Mouse (Mus musculus): Measurements from ENCODE around the gene Pbp2. TPM values are rescaled to one million over a fixed set of nuclear protein-coding genes. Genes with fewer than 3 reads are reported as not detected.

The Pbp2 gene
- polyA plus RNA-seq (2015; fragmentation: Nextera tagmentation; extraction: Ambion mirVana) = 0.22 and 0.36 TPM in 2 replicates

GRCm38 (mm10) chr6:135310305-135310704, at the start of gene Pbp2:
Pbp2 (minus strand) TSS chr6:135310405.
- no peak within 1 kb of the TSS for H3K4me2 ChIP-seq
- no peak for ATAC-seq (ENCODE audit: borderline replicate concordance, extremely low read depth, low FRiP score, low TSS enrichment)

GRCm38 (mm10) chr6:135354953-135355352, 44.7 kb upstream of the Pbp2 start:
- Histone ChIP-seq H3K36me3 (no peaks in the 10 kb centered on the region), H3K4me1 (peaks cover 22% of the 10 kb centered on the region), H3K9ac (no peak overlapping the region), H3K4me3 (no peak overlapping the region), H3K27me3 (no peaks in the 10 kb centered on the region), H3K9me3 (no peaks in the 10 kb centered on the region), H3K27ac (no peak overlapping the region), H3K4me2 (no peak overlapping the region)
- 88% methylated on average over 4 of the region's 4 CpGs for WGBS
- no peak for ATAC-seq (ENCODE audit: borderline replicate concordance, extremely low read depth, low FRiP score, low TSS enrichment)

More at GRCm38 (mm10) chr6:135310305-135310704, at the start of gene Pbp2:
- Histone ChIP-seq H3K9ac (no peak within 1 kb of the TSS), H3K27me3 (no peaks in the 10 kb centered on the region), H3K4me3 (no peak within 1 kb of the TSS), H3K4me1 (peaks cover 15% of the 10 kb centered on the region; the same call in 1 of the 2 replicates), H3K36me3 (no peaks in the 10 kb centered on the region), H3K27ac (no peak within 1 kb of the TSS), H3K9me3 (no peaks in the 10 kb centered on the region)
- 97% methylated on average over 9 of the region's 9 CpGs for WGBS

- 60% methylated on average over 4 of the region's 4 CpGs for WGBS
- peaks cover 22% of the 10 kb centered on the region for H3K4me1 ChIP-seq
- H3K27ac ChIP-seq = no peak overlapping the region
- no peaks in the 10 kb centered on the region for H3K9me3 ChIP-seq
- peak; percentile 27; the same call in 1 of the 2 replicates for ATAC-seq (ENCODE audit: borderline replicate concordance, extremely low read depth, low FRiP score, low TSS enrichment)
- H3K36me3 ChIP-seq = no peaks in the 10 kb centered on the region
- H3K4me3 ChIP-seq = no peak overlapping the region
- no peak overlapping the region for H3K4me2 ChIP-seq
- H3K9ac ChIP-seq = no peak overlapping the region
- no peaks in the 10 kb centered on the region for H3K27me3 ChIP-seq
Measured at GRCm38 (mm10) chr6:135352537-135352936, 42.3 kb upstream of the Pbp2 start.

- peaks cover 22% of the 10 kb centered on the region for H3K4me1 ChIP-seq
- H3K4me3 ChIP-seq = no peak overlapping the region
- no peaks in the 10 kb centered on the region for H3K36me3 ChIP-seq
- 49% methylated on average over 8 of the region's 8 CpGs for WGBS
- H3K27me3 ChIP-seq = no peaks in the 10 kb centered on the region
- ATAC-seq (ENCODE audit: borderline replicate concordance, extremely low read depth, low FRiP score, low TSS enrichment) = peak; percentile 69
- no peak overlapping the region for H3K4me2 ChIP-seq
- no peak overlapping the region for H3K9ac ChIP-seq
- peak overlapping the region; percentile 58 for H3K27ac ChIP-seq
- no peaks in the 10 kb centered on the region for H3K9me3 ChIP-seq
Measured at GRCm38 (mm10) chr6:135351638-135352302, 41.6 kb upstream of the Pbp2 start.

- no peaks in the 10 kb centered on the region for H3K27me3 ChIP-seq
- no peaks in the 10 kb centered on the region for H3K9me3 ChIP-seq
- H3K4me2 ChIP-seq = no peak overlapping the region
- H3K4me1 ChIP-seq = peaks cover 13% of the 10 kb centered on the region
- WGBS = 25% methylated on average over 4 of the region's 4 CpGs
- H3K36me3 ChIP-seq = no peaks in the 10 kb centered on the region
- H3K4me3 ChIP-seq = no peak overlapping the region
- no peak overlapping the region for H3K9ac ChIP-seq
- peak; percentile 64; the same call in 1 of the 2 replicates for ATAC-seq (ENCODE audit: borderline replicate concordance, extremely low read depth, low FRiP score, low TSS enrichment)
- peak overlapping the region; percentile 73 for H3K27ac ChIP-seq
Measured at GRCm38 (mm10) chr6:135341076-135341378, 30.8 kb upstream of the Pbp2 start.

GRCm38 (mm10) chr6:135340355-135341075, 30.3 kb upstream of the Pbp2 start:
- Histone ChIP-seq H3K27me3 (no peaks in the 10 kb centered on the region), H3K4me3 (no peak overlapping the region), H3K9ac (no peak overlapping the region), H3K27ac (peak overlapping the region; percentile 73), H3K4me1 (peaks cover 13% of the 10 kb centered on the region), H3K36me3 (no peaks in the 10 kb centered on the region), H3K9me3 (no peaks in the 10 kb centered on the region), H3K4me2 (no peak overlapping the region)
- no peak for ATAC-seq (ENCODE audit: borderline replicate concordance, extremely low read depth, low FRiP score, low TSS enrichment)
- 53% methylated on average over 9 of the region's 9 CpGs for WGBS

- ATAC-seq (ENCODE audit: borderline replicate concordance, extremely low read depth, low FRiP score, low TSS enrichment) = no peak
- Histone ChIP-seq H3K27ac (no peak overlapping the region), H3K9me3 (no peaks in the 10 kb centered on the region), H3K4me2 (no peak overlapping the region), H3K36me3 (no peaks in the 10 kb centered on the region), H3K27me3 (no peaks in the 10 kb centered on the region), H3K9ac (no peak overlapping the region), H3K4me3 (no peak overlapping the region), H3K4me1 (peaks cover 38% of the 10 kb centered on the region)
- 90% methylated on average over 8 of the region's 8 CpGs for WGBS
Measured at GRCm38 (mm10) chr6:135336376-135336775, 26.2 kb upstream of the Pbp2 start.

GRCm38 (mm10) chr6:135333994-135334651, 23.9 kb upstream of the Pbp2 start:
- no peak overlapping the region for H3K4me2 ChIP-seq
- peak overlapping the region; percentile 79 for H3K27ac ChIP-seq
- no peak overlapping the region for H3K9ac ChIP-seq
- H3K27me3 ChIP-seq = no peaks in the 10 kb centered on the region
- H3K4me1 ChIP-seq = peaks cover 27% of the 10 kb centered on the region
- H3K4me3 ChIP-seq = no peak overlapping the region
- no peaks in the 10 kb centered on the region for H3K36me3 ChIP-seq
- H3K9me3 ChIP-seq = no peaks in the 10 kb centered on the region
- WGBS = 53% methylated on average over 5 of the region's 5 CpGs
- peak; percentile 53 for ATAC-seq (ENCODE audit: borderline replicate concordance, extremely low read depth, low FRiP score, low TSS enrichment)

- peaks cover 27% of the 10 kb centered on the region for H3K4me1 ChIP-seq
- no peaks in the 10 kb centered on the region for H3K9me3 ChIP-seq
- H3K4me2 ChIP-seq = no peak overlapping the region
- 16% methylated on average over 10 of the region's 10 CpGs for WGBS
- no peaks in the 10 kb centered on the region for H3K36me3 ChIP-seq
- H3K9ac ChIP-seq = no peak overlapping the region
- peak; percentile 45; the same call in 1 of the 2 replicates for ATAC-seq (ENCODE audit: borderline replicate concordance, extremely low read depth, low FRiP score, low TSS enrichment)
- H3K27me3 ChIP-seq = no peaks in the 10 kb centered on the region
- H3K27ac ChIP-seq = peak overlapping the region; percentile 79
- no peak overlapping the region for H3K4me3 ChIP-seq
Measured at GRCm38 (mm10) chr6:135332737-135333281, 22.6 kb upstream of the Pbp2 start.

- Histone ChIP-seq H3K4me1 (peaks cover 27% of the 10 kb centered on the region), H3K27ac (peak overlapping the region; percentile 79)
Measured at GRCm38 (mm10) chr6:135331916-135332315, 21.7 kb upstream of the Pbp2 start.

GRCm38 (mm10) chr6:135326847-135327246, 16.6 kb upstream of the Pbp2 start:
- H3K36me3 ChIP-seq = no peaks in the 10 kb centered on the region
- H3K27me3 ChIP-seq = no peaks in the 10 kb centered on the region; the same call in 1 of the 2 replicates
- peaks cover 44% of the 10 kb centered on the region for H3K4me1 ChIP-seq
- WGBS = 79% methylated on average over 7 of the region's 7 CpGs
- ATAC-seq (ENCODE audit: borderline replicate concordance, extremely low read depth, low FRiP score, low TSS enrichment) = no peak
- no peak overlapping the region for H3K9ac ChIP-seq
- no peak overlapping the region for H3K27ac ChIP-seq
- H3K4me3 ChIP-seq = no peak overlapping the region
- H3K9me3 ChIP-seq = no peaks in the 10 kb centered on the region
- H3K4me2 ChIP-seq = no peak overlapping the region

More at GRCm38 (mm10) chr6:135331916-135332315, 21.7 kb upstream of the Pbp2 start:
- ATAC-seq (ENCODE audit: borderline replicate concordance, extremely low read depth, low FRiP score, low TSS enrichment) = no peak
- H3K4me3 ChIP-seq = no peak overlapping the region
- no peaks in the 10 kb centered on the region for H3K36me3 ChIP-seq
- 80% methylated on average over 4 of the region's 4 CpGs for WGBS
- H3K27me3 ChIP-seq = no peaks in the 10 kb centered on the region
- H3K4me2 ChIP-seq = no peak overlapping the region
- H3K9me3 ChIP-seq = no peaks in the 10 kb centered on the region
- no peak overlapping the region for H3K9ac ChIP-seq

Measured in lung, embryonic 15.5 days (tissue).